Mouse (Mus musculus): Measurements from ENCODE around the gene Siva1. TPM values are rescaled to one million over a fixed set of nuclear protein-coding genes. Genes with fewer than 3 reads are reported as not detected.
A peak's percentile ranks its signal among the peaks of the same experiment; 100 is the strongest.

Gene Siva1
- 10 to 100 TPM; 20.0 to 21.9 TPM for total RNA-seq (2021)

DNA sequence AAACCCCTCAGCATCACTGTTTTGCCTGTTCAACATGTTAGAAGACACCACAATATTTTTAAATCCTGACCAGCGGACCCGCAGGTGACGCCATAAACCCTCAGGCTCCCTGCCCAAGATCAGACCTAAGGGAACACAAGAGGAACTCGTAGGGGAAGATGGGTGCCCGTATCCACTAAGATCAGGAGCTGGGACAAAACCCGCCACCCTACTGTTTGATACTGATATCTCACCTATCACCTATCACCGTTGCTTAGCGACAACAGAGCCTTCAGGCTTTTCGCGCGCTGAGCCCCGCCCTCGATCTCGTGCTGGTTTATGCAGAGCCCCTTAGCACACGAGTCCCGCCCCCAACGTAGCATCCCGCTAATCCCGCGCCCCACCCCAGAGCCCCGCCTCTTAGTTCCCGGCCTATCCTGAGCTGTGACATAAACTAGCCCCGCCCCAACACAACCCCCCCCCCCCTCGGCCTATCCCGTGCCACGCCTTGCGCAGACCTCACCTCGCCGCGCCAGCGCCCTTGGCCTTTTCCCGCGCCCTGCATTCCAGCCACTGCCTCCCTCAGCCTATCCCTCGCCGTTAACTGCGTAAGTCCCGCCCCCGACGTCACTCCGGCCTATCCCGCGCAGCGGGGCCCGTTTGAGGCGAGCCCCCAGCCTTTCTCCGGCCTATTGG lies at the start of gene Siva1:
Gene Siva1, plus strand, starts transcription at position 500 of the 675 bp plus-strand sequence.
- DNase-seq (ENCODE audit: extremely low spot score in 1 of 2, low spot score in 1 of 2), result peak; percentile 87 to 95

GRCm38 (mm10) chr12:112594989-112595388 lies 49.5 kb upstream of the Siva1 start:
- no peak for DNase-seq (ENCODE audit: extremely low spot score in 1 of 2, low spot score in 1 of 2)

- no peak for DNase-seq (ENCODE audit: extremely low spot score in 1 of 2, low spot score in 1 of 2)
Measured at GRCm38 (mm10) chr12:112595626-112596025, 48.9 kb upstream of the Siva1 start.

DNA sequence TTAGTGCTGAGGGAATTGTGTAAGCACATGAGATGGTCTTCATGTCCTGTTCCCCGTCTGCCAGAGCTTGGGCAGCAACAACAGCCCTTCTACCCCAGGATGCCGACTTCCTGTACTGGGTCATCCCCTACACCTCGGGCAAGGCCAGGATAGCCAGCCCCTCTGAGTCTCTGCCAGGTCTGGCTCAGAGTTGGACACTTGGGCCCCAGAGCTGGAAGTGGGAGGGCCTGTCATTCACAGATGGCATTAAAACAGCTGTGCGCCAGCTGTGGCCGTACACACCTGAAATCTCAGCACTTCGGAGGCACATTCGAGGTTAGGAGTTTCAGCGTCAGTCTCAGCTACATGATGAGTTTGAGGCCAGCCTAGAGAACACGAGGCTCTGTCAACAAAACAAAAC lies 48.0 kb upstream of the Siva1 start:
- no peak for DNase-seq (ENCODE audit: extremely low spot score in 1 of 2, low spot score in 1 of 2)

DNA sequence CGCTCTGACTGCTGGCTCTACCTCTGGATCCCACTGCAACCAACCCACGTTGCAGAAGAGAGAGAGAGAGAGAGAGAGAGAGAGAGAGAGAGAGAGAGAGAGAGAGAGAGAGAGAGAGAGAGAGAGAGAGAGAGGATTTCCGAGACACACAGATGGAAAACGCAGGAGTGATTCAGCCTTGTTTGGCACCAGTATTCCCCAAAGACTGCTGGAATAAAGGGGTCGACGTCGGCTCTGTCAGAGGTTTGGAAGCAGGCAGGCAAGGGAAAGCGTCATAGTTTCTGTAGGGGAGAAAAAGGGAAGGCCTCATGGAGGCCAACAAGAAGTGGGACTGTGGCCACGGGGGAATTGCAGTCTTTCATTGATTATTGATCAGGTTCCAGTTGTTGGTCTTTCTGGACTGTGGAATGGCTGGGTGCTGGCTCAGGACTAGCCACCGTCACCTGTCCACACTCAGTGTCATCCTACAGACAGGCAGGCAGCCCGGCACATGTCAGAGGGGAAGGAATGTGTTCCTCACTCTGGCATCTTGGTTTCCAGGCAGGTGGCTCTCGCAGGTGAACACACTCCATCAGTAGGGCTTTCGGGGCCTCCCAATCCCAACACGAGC lies 47.5 kb upstream of the Siva1 start:
- DNase-seq (ENCODE audit: extremely low spot score in 1 of 2, low spot score in 1 of 2), result no peak

DNA sequence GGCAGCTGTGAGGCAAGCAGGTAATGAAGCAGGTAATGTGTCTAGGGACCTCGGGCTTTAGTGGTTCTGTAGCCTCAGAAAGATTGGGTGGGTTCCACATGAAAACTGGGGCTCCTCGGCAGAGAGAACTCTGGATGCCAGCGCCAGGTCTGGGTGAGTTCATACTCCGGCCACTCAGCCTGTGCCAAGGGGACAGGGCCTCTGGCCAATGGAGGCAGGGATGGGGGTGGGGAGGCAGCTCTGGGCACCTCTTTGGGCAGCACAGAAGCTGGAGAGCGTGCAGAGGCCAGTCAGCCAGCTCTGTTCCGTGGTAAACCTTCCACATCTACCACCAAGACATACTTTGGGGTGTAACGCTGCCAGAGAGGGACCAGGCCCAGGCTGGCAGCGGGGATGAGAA lies 46.9 kb upstream of the Siva1 start:
- peak in 1 of 2 experiments; percentile 53 for DNase-seq (ENCODE audit: extremely low spot score in 1 of 2, low spot score in 1 of 2)

- DNase-seq (ENCODE audit: extremely low spot score in 1 of 2, low spot score in 1 of 2), result no peak
Measured at GRCm38 (mm10) chr12:112599198-112599597, 45.3 kb upstream of the Siva1 start.

DNA sequence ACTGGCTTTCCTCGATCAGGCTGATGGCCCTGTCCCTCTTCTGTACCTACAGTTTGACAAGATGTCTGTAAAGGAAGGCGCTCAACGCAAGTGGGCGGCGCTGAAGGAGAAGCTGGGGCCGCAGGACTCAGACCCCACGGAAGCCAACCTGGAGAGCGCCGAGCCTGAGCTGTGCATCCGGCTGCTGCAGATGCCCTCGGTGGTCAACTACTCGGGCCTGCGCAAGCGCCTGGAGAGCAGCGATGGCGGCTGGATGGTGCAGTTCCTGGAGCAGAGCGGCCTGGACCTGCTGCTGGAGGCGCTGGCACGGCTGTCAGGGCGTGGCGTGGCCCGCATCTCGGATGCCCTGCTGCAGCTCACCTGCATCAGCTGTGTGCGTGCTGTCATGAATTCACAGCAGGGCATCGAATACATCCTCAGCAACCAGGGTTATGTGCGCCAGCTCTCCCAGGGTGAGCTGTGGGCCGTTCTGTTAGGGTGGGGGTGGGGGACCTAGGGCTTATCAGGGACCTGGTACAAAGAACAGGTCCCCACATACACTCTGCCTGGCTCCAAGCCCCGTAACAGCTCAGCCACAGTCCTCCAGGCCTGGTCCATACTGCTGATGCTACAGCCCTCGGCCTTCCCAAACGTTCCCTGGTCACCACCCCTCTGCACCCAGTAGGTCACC lies 44.4 kb upstream of the Siva1 start:
- no peak for DNase-seq (ENCODE audit: extremely low spot score in 1 of 2, low spot score in 1 of 2)

GRCm38 (mm10) chr12:112604022-112604421 lies 40.5 kb upstream of the Siva1 start:
- DNase-seq (ENCODE audit: extremely low spot score in 1 of 2, low spot score in 1 of 2), result no peak

DNA sequence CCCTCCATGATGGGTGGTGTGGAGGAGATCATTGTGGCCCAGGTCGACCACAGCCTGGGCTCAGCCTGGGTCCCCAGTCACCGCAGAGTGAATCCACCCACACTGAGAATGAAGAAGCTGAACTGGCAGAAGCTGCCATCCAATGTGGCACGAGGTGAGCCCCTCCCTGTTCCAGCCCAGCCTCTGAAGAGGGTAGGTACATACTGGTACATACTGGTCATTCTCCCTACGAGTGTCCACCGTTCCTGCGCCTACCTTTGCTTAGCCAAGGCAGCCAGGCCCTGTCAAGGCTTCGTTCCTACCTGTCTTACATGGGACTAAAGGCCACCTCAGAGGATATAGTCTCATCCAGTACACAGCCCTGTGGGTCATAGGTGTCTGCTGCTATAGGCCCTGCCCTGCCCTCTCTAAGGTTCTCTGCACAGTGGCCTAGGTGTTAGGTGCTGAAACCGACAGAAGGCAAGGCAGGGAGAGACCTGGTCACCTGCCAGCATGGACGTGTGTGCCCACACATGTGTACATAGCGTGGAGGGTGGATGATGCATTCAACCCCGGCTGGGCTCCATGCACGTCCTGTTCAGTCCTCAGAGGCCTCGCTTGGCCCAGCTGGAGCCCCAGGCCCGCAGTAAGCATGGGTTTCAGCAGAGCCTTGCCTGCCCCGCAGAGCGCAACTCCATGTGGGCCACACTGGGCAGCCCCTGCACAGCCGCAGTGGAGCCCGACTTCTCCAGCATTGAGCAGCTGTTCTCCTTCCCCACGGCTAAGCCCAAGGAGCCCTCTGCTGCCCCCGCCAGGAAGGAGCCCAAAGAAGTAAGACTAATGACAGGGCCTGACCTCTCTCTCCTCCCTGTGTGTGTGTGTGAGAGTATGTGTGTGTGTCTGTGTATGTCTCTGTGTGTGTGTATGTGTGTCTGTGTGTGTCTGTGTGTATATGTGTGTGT lies 39.5 kb upstream of the Siva1 start:
- peak in 1 of 2 experiments; percentile 57 for DNase-seq (ENCODE audit: extremely low spot score in 1 of 2, low spot score in 1 of 2)

GRCm38 (mm10) chr12:112605766-112606165 lies 38.7 kb upstream of the Siva1 start:
- DNase-seq (ENCODE audit: extremely low spot score in 1 of 2, low spot score in 1 of 2), result peak; percentile 74 to 85

GRCm38 (mm10) chr12:112606998-112607397 lies 37.5 kb upstream of the Siva1 start:
- no peak for DNase-seq (ENCODE audit: extremely low spot score in 1 of 2, low spot score in 1 of 2)

GRCm38 (mm10) chr12:112609031-112609430 lies 35.4 kb upstream of the Siva1 start:
- DNase-seq (ENCODE audit: extremely low spot score in 1 of 2, low spot score in 1 of 2), result no peak

- no peak for DNase-seq (ENCODE audit: extremely low spot score in 1 of 2, low spot score in 1 of 2)
Measured at GRCm38 (mm10) chr12:112616668-112617067, 27.8 kb upstream of the Siva1 start.

DNA sequence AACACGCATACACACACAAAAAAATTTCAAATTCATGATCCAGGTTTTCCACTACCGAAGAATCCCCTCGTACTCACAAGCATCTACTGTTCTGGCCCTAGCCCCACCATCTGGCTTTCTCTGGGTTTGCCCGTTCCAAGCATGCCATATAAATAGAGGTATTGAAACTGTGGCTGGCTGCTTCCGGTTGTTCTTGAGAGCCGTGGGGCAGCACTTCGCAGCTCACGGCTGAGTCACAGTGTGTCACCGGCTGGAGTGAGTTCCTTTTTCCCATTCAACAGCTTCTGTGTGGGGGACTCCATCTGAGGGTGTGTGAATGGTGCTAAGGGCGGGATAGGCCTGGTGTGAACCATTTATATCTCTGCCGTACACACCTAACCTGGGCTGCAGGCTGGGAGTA lies 27.3 kb upstream of the Siva1 start:
- peak in 1 of 2 experiments; percentile 42 for DNase-seq (ENCODE audit: extremely low spot score in 1 of 2, low spot score in 1 of 2)

GRCm38 (mm10) chr12:112617898-112618380 lies 26.5 kb upstream of the Siva1 start:
- DNase-seq (ENCODE audit: extremely low spot score in 1 of 2, low spot score in 1 of 2), result peak in 1 of 2 experiments; percentile 61

DNA sequence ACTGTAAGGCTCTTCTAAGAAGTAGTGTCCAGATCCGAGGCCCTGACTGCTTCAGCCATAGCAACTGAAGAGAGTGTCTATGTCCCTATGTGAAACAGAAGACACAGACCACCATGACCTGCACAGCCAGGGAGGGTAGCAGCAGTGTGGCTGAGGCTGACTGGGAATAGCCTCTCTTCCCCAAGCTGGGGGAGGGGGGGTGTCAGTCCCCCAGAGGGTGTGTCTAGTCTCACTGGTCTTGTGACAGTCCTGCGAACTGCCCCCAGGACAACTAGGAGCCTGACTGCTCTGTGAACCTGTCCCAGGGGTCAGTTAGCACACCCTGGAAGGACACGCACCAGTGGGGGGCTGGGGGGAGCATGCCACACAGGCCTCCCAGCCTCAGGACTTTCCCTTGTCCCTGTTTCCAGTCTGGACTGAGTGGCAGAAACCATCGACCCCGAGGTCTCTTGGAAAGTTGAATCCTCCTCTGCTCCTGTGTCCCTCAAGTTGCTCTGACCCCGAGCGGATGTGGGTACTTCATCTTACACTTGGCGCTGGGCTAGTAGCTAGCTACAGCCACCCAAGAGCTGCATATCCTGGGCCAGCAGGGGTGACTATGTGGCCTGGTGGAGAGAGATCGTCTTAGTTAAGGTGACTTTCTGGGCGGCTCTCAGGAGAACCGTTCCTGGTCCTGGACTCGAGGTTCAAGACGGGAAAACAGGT lies 25.3 kb upstream of the Siva1 start:
- DNase-seq (ENCODE audit: extremely low spot score in 1 of 2, low spot score in 1 of 2), result no peak

DNA sequence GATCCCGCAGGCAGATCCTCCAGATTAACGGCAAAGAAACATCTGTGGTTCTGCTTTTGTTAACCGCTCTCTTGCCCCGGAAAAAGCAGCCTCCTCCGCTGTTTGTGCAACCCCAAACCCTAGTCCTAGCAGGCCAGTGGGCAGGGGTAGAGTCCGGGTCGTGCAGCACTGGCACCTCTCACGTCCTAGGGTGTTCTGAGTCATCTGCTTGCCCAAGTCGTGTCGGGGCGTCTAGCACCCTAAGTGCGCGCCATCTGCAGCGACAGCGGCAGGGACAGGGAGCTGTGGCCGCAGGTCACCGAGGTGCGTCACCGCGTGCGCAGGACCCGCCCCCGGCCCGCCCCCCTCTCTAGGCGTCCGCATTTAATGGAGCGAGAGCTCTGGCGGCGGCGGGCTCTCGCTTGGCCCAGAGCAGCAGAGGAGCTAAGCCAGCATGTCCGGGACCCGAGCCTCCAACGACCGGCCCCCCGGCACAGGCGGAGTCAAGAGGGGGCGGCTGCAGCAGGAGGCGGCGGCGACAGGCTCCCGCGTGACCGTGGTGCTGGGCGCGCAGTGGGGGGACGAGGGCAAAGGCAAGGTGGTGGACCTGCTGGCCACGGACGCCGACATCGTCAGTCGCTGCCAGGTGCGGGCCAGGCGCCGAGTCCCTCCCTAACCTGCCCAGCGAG lies 24.7 kb upstream of the Siva1 start, which contains the start of gene Adssl1:
Gene Adssl1, plus strand, starts transcription at position 360 of the 668 bp plus-strand sequence.
- no peak for DNase-seq (ENCODE audit: extremely low spot score in 1 of 2, low spot score in 1 of 2)
